In genomic region chr13:114458291-114458885, GRCm38 (mm10) we compare ENCODE assay signal across 8 mouse cellular contexts. TPM values are rescaled to one million over a fixed set of nuclear protein-coding genes. Genes with fewer than 3 reads are reported as not detected.
DNase-seq lines count a peak whose midpoint lies in the region; ATAC-seq lines count a peak whose summit lies in the region.

No protein-coding gene starts in this region.

- H3K9ac ChIP-seq in forebrain, embryonic 16.5 days (replicated peaks; ENCODE audit: low read depth, low read length) = peak overlapping the region; percentile 59
- H3K9ac ChIP-seq in hindbrain, embryonic 14.5 days = peak overlapping the region; percentile 48
- peak overlapping the region; percentile 45 for H3K9ac ChIP-seq in liver, embryonic 13.5 days
- H3K9ac ChIP-seq in neural tube, embryonic 12.5 days = peak overlapping the region; percentile 62

- H3K9me3 ChIP-seq in forebrain, embryonic 16.5 days (ENCODE audit: control insufficient read depth, low read length) = no peaks in the 10 kb centered on the region
- no peaks in the 10 kb centered on the region for H3K9me3 ChIP-seq in hindbrain, embryonic 14.5 days (ENCODE audit: control insufficient read depth, low read length)
- no peaks in the 10 kb centered on the region for H3K9me3 ChIP-seq in liver, embryonic 13.5 days (replicated peaks)
- H3K9me3 ChIP-seq in neural tube, embryonic 12.5 days = no peaks in the 10 kb centered on the region

- no peaks in the 10 kb centered on the region for H3K36me3 ChIP-seq in forebrain, embryonic 16.5 days (ENCODE audit: control insufficient read depth, insufficient read depth)
- H3K36me3 ChIP-seq in hindbrain, embryonic 14.5 days (replicated peaks; ENCODE audit: control insufficient read depth, insufficient read depth) = no peaks in the 10 kb centered on the region
- 0 out of 2 replicates have a peak, but pooled peaks cover 3% of the 10 kb centered on the region for H3K36me3 ChIP-seq in liver, embryonic 13.5 days
- no peaks in the 10 kb centered on the region for H3K36me3 ChIP-seq in neural tube, embryonic 12.5 days

- DNase-seq in cerebellum, adult 9-10 months = peak; percentile 6
- DNase-seq in cerebellum, adult 11 months = no peak
- DNase-seq in adrenal gland, postnatal 25 days = peak; percentile 55
- peak; percentile 54 for DNase-seq in hindbrain, embryonic 14.5 days (ENCODE audit: low spot score)
- no peak for DNase-seq in liver, embryonic 13.5 days
- DNase-seq in thymus, postnatal 36 days = peak; percentile 21 to 30

- peak overlapping the region; percentile 63 for H3K4me3 ChIP-seq in forebrain, embryonic 16.5 days (replicated peaks; ENCODE audit: low read length)
- peak overlapping the region; percentile 61 for H3K4me3 ChIP-seq in hindbrain, embryonic 14.5 days (replicated peaks; ENCODE audit: low read length)
- H3K4me3 ChIP-seq in liver, embryonic 13.5 days (replicated peaks) = peak overlapping the region; percentile 58
- H3K4me3 ChIP-seq in neural tube, embryonic 12.5 days = peak overlapping the region; percentile 54

- peaks cover 26% of the 10 kb centered on the region for H3K27me3 ChIP-seq in forebrain, embryonic 16.5 days (replicated peaks; ENCODE audit: control insufficient read depth, insufficient read depth, low read length)
- H3K27me3 ChIP-seq in hindbrain, embryonic 14.5 days (ENCODE audit: control insufficient read depth, insufficient read depth, low read length) = peaks cover 39% of the 10 kb centered on the region
- peaks cover 87% of the 10 kb centered on the region for H3K27me3 ChIP-seq in liver, embryonic 13.5 days
- peaks cover 30% of the 10 kb centered on the region for H3K27me3 ChIP-seq in neural tube, embryonic 12.5 days (replicated peaks)

- ATAC-seq in forebrain, embryonic 16.5 days = peak; percentile 76
- peak; percentile 73 for ATAC-seq in hindbrain, embryonic 14.5 days (ENCODE audit: low FRiP score)
- peak; percentile 49 for ATAC-seq in liver, embryonic 13.5 days (ENCODE audit: low read depth)
- ATAC-seq in neural tube, embryonic 12.5 days (ENCODE audit: low FRiP score, low read depth) = peak; percentile 69

- H3K27ac ChIP-seq in forebrain, embryonic 16.5 days (ENCODE audit: low read length) = no peak overlapping the region
- no peak overlapping the region for H3K27ac ChIP-seq in hindbrain, embryonic 14.5 days
- peak overlapping the region; percentile 29; the same call in 1 of the 2 replicates for H3K27ac ChIP-seq in liver, embryonic 13.5 days
- H3K27ac ChIP-seq in neural tube, embryonic 12.5 days = 0 out of 2 replicates have a peak overlapping the region, but pooled peaks have one; percentile 22

- peak overlapping the region; percentile 96 for H3K4me2 ChIP-seq in forebrain, embryonic 16.5 days (ENCODE audit: low read length)
- peak overlapping the region; percentile 97 for H3K4me2 ChIP-seq in hindbrain, embryonic 14.5 days (replicated peaks)
- H3K4me2 ChIP-seq in liver, embryonic 13.5 days = peak overlapping the region; percentile 65
- H3K4me2 ChIP-seq in neural tube, embryonic 12.5 days (replicated peaks) = peak overlapping the region; percentile 91

- peaks cover 39% of the 10 kb centered on the region for H3K4me1 ChIP-seq in forebrain, embryonic 16.5 days (replicated peaks; ENCODE audit: control insufficient read depth, insufficient read depth, low read length)
- H3K4me1 ChIP-seq in hindbrain, embryonic 14.5 days (replicated peaks; ENCODE audit: control insufficient read depth, insufficient read depth, low read length) = peaks cover 24% of the 10 kb centered on the region
- H3K4me1 ChIP-seq in liver, embryonic 13.5 days (replicated peaks) = 0 out of 2 replicates have a peak, but pooled peaks cover 3% of the 10 kb centered on the region
- peaks cover 35% of the 10 kb centered on the region for H3K4me1 ChIP-seq in neural tube, embryonic 12.5 days

- whole genome bisulfite sequencing in forebrain, embryonic 16.5 days = under 1% methylated on average over 52 of the region's 56 CpGs
- under 1% methylated on average over 52 of the region's 56 CpGs for WGBS in hindbrain, embryonic 14.5 days
- under 1% methylated on average over 56 of the region's 56 CpGs for WGBS in liver, embryonic 13.5 days (ENCODE audit: insufficient replicate concordance)
- under 1% methylated on average over 55 of the region's 56 CpGs for WGBS in neural tube, embryonic 12.5 days

RNA-seq across cellular contexts. Expression of gene Fst, which starts 0.4 kb away (rescaled TPM):
- total RNA-seq in adrenal gland, postnatal 25 days (2021) = 5.6 and 7.6 TPM in 2 replicates
- polyA plus RNA-seq in forebrain, embryonic 16.5 days (2015; fragmentation: Nextera tagmentation; extraction: Ambion mirVana) = 10.4 and 11.2 TPM in 2 replicates
- 4.6 and 5.6 TPM in 2 replicates for polyA plus RNA-seq in hindbrain, embryonic 14.5 days (2014; fragmentation: Nextera tagmentation; extraction: Ambion mirVana)
- polyA plus RNA-seq in liver, embryonic 13.5 days (2015; fragmentation: Nextera tagmentation; extraction: Ambion mirVana) = 7.2 and 8.6 TPM in 2 replicates
- 15.5 and 21.9 TPM in 2 replicates for polyA plus RNA-seq in neural tube, embryonic 12.5 days (2016; fragmentation: Nextera tagmentation; extraction: Ambion mirVana)

Comparison
In these comparisons a context has a peak if more than half of its experiments do, and no peak if none do; other contexts are left out.
1. DNase-seq: peak in cerebellum, adult 9-10 months (single experiment), adrenal gland, postnatal 25 days (single experiment), hindbrain, embryonic 14.5 days (single experiment) and thymus, postnatal 36 days (2 of 2); none in cerebellum, adult 11 months (single experiment) and liver, embryonic 13.5 days (single experiment).
2. H3K27ac ChIP-seq: peak in liver, embryonic 13.5 days (single experiment) and neural tube, embryonic 12.5 days (single experiment); none in forebrain, embryonic 16.5 days (single experiment) and hindbrain, embryonic 14.5 days (single experiment).
3. Peak in every context shown above with its lines, with median percentiles within 50 percentile points of each other: ATAC-seq, H3K4me2 ChIP-seq, H3K4me3 ChIP-seq and H3K9ac ChIP-seq.